Mouse (Mus musculus) liver, embryonic 11.5 days (tissue): ENCODE data around the gene Edc4. TPM values are rescaled to one million over a fixed set of nuclear protein-coding genes. Genes with fewer than 3 reads are reported as not detected.
A peak's percentile ranks its signal among the peaks of the same experiment; 100 is the strongest.

ENCODE experiments used
- ATAC-seq: fragments of 200-750 bp; cut with Nextera tagmentation; replicated peaks from 2 replicates; pipeline ENCODE4 v1.8.0; 2017; ENCODE audit warnings: moderate number of reproducible peaks, mild to moderate bottlenecking, moderate TSS enrichment, moderate library complexity; ENCODE audit not compliant: low FRiP score
- DNase-seq: peaks from one replicate; pipeline ENCODE4 v3.0.0-alpha.2; 2017; ENCODE audit warnings: low spot score
- H3K27ac ChIP-seq: fragments of 300-500 bp; sonication (generic); 2 replicates; pipeline ENCODE4 v1.5.1; 2014; ENCODE audit warnings: mild to moderate bottlenecking, low read depth, low read length, control low read depth
- H3K27me3 ChIP-seq: fragments of 300-500 bp; sonication (generic); replicated peaks from 2 replicates; pipeline ENCODE4 v1.6.1; 2014; ENCODE audit warnings: low read length, mixed read lengths; ENCODE audit not compliant: control insufficient read depth, insufficient read depth
- H3K36me3 ChIP-seq: fragments of 300-500 bp; sonication (generic); 2 replicates; pipeline ENCODE4 v1.6.1; 2014; ENCODE audit warnings: mild to moderate bottlenecking, low read length, moderate library complexity, mixed read lengths; ENCODE audit not compliant: control insufficient read depth, insufficient read depth
- H3K4me1 ChIP-seq: fragments of 300-500 bp; sonication (generic); replicated peaks from 2 replicates; pipeline ENCODE4 v1.6.1; 2014; ENCODE audit warnings: low read length, mixed read lengths; ENCODE audit not compliant: control insufficient read depth, insufficient read depth
- H3K4me2 ChIP-seq: fragments of 300-500 bp; sonication (generic); 2 replicates; pipeline ENCODE4 v1.6.1; 2014; ENCODE audit warnings: mild to moderate bottlenecking, control low read depth, moderate library complexity
- H3K4me3 ChIP-seq: fragments of 300-500 bp; sonication (generic); 2 replicates; pipeline ENCODE4 v1.5.1; 2014; ENCODE audit warnings: low read depth, low read length, control low read depth
- H3K9ac ChIP-seq: fragments of 300-500 bp; sonication (generic); 2 replicates; pipeline ENCODE4 v1.6.1; 2014; ENCODE audit warnings: low read depth, low read length, control low read depth
- H3K9me3 ChIP-seq: fragments of 300-500 bp; sonication (generic); 2 replicates; pipeline ENCODE4 v1.6.1; 2016; ENCODE audit warnings: low read length, inconsistent platforms, mixed read lengths; ENCODE audit not compliant: control insufficient read depth
- WGBS: fragments of 180-500 bp; shearing (Covaris S2); extraction: QIAGEN DNeasy Blood & Tissue Kit; methylation state at CpG from one replicate; pipeline ENCODE4 v1.1.7; 2014; 5-methylcytosine and 5-hydroxymethylcytosine counted together
- polyA plus RNA-seq: library from polyadenylated mRNA; unstranded; fragments of >200 nt; fragmentation: Nextera tagmentation; extraction: Ambion mirVana; gene quantifications from 2 replicates; pipeline ENCODE4 v1.2.1, GENCODE M21; 2014

The Edc4 gene
- polyA plus RNA-seq, 1 experiment from 2014 or later = 43.7 TPM

DNA sequence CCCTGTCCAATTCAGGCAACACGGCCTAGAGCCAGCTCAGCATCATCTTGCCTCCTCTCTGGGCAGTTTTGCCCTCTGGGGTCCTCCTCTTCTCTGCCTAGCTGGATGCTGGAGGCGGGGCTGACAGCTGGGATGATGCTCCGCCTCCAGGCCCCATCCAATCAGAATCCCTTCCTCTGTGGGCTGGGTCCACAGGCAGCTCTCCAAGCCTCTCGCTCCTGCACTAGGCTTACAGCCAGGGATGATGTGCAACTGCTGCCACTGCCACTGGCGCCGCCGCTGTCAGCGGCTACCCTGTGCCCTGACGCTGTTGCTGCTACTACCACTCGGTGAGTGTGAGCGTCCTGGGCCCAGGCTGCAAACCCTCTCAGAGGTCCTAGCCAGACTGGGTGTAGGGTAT, 12.7 kb downstream of the Edc4 start, which contains the start of gene Nrn1l:
Gene Nrn1l (plus strand): TSS at position 229 of the 400 bp plus-strand sequence.
- WGBS = 36% methylated on average over 11 of the region's 11 CpGs
- H3K27ac ChIP-seq = no peak within 1 kb of the TSS
- no peaks in the 10 kb centered on the region; the same call in 1 of the 2 replicates for H3K4me1 ChIP-seq
- H3K27me3 ChIP-seq = no peaks in the 10 kb centered on the region
- H3K9me3 ChIP-seq = no peaks in the 10 kb centered on the region
- peaks cover 41% of the 10 kb centered on the region for H3K36me3 ChIP-seq
- H3K4me3 ChIP-seq = no peak within 1 kb of the TSS
- no peak within 1 kb of the TSS for H3K9ac ChIP-seq
- ATAC-seq (peak; percentile 71), DNase-seq (peak; percentile 48)
- no peak within 1 kb of the TSS for H3K4me2 ChIP-seq

DNA sequence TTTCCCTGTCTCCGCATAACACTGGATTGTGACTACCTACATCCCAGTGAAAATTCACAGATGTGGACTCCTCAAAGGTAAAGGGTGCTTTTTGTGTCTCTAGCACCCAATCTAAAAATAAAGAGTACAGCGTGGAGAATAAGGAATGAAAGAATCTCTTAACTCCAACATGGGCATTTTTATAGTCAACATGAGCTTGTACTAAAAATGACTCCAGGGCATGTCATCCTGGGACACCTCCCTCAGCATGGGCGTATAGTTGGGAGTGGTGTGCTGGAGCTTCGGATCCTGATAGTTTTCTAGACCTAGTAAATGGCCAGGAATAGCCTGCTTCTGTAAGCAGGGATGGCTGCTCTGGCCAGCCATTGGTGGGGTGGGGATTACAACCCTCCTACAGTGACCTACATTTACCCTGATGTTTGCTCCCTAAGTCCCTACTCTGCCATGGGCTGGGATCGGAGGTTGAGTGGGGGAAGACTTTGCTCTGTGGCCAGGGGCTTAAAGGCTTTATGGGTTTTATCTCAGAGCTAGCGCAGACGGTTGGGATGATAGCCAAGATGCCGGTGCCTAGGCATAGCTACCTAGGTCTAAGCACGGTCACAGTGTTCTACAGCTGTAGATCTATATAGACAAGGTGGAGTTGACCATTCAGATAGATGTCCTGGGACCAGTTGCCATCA, 17.3 kb downstream of the Edc4 start:
- WGBS = 79% methylated on average over 9 of the region's 9 CpGs
- H3K4me1 ChIP-seq = peaks cover 7% of the 10 kb centered on the region

DNA sequence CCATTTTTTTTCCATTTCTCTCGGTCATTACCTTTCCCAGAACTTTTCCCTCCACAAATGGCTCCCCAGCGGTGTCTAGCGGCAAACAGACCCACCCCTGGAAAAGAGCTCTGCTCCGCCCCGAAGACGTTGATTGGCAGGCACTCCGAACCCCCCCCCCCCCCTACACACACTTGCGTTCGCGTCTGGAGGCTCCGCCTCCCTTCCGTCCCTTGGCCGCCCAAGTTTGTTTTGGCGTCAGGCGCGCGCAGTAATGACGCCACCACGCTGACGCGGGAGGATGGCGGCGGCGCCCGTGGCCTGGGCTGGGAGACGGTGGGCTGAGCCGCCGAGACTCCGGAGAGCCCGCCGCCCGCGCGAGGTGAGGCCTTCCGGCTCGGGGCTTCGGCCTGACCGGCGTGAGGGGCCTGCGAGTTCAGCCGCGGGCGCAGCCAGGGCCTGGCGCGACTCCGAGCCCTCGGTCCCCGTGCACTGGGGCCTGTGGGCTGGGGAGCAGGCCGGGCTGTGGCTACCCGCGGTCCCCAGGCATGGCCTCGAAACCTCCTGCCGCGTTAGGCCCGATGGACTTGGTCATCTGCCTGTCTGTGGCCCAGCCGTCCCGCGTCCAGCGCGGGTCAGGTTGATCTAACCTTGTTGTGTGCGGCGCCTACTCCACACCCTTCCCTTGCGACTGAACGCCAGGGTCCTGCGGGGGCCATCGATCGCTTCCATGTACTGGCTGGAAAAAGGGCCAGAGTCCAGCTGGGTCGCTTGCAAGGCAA, 19.7 kb downstream of the Edc4 start, which contains the start of gene Pskh1:
Gene Pskh1 (plus strand): TSS at position 262 of the 761 bp plus-strand sequence.
- Histone ChIP-seq H3K4me1 (peaks cover 7% of the 10 kb centered on the region; the same call in 1 of the 2 replicates), H3K9me3 (no peaks in the 10 kb centered on the region), H3K36me3 (no peaks in the 10 kb centered on the region), H3K4me3 (peak within 1 kb of the TSS; percentile 89), H3K9ac (peak within 1 kb of the TSS; percentile 96), H3K27ac (peak within 1 kb of the TSS; percentile 93), H3K27me3 (no peaks in the 10 kb centered on the region), H3K4me2 (peak within 1 kb of the TSS; percentile 74)
- WGBS = under 1% methylated on average over 68 of the region's 68 CpGs
- peak; percentile 85 for ATAC-seq
- peak; percentile 94 for DNase-seq

More for the DNA sequence above, 17.3 kb downstream of the Edc4 start:
- Histone ChIP-seq H3K27ac (no peak overlapping the region), H3K4me3 (no peak overlapping the region), H3K27me3 (no peaks in the 10 kb centered on the region), H3K9me3 (no peaks in the 10 kb centered on the region), H3K36me3 (peaks cover 4% of the 10 kb centered on the region; the same call in 1 of the 2 replicates), H3K9ac (no peak overlapping the region), H3K4me2 (no peak overlapping the region)
- DNase-seq (no peak), ATAC-seq (no peak)

DNA sequence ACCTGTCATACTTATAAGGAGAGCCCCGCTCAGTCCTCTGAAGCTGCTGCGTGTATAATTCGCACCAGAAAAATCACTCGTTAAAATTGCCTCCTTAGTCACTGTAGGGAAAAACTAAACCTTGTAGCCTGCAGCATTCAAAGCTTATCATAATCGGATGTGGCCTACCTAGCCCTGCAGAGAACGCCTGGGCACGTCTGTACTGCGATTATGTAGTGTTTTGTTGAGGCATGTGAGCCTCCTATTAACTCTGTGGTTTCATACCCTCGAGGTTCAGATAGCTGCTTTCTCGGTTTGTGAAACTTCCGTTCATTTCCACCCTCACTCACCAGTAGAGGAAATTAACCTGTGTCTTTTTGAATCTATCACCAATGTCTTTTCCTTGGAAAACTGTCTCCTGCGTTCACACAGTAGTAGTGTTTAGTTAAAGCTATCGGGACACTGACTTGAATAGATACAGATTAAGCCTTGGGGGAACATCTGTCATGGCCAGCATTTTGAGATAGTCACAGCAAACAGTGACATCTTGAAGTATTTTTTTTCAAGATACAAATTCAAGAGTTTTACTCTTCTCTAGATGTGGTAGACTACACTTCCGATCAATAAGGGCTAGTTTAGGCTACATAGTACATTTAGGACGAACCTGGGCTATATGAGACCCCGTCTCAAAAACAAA, 20.4 kb downstream of the Edc4 start:
- H3K9ac ChIP-seq = peak overlapping the region; percentile 96
- 22% methylated on average over 16 of the region's 16 CpGs for WGBS
- no peaks in the 10 kb centered on the region for H3K9me3 ChIP-seq
- H3K27ac ChIP-seq = peak overlapping the region; percentile 93
- DNase-seq = no peak
- H3K36me3 ChIP-seq = no peaks in the 10 kb centered on the region
- H3K4me1 ChIP-seq = peaks cover 7% of the 10 kb centered on the region; the same call in 1 of the 2 replicates
- H3K27me3 ChIP-seq = no peaks in the 10 kb centered on the region
- peak overlapping the region; percentile 89 for H3K4me3 ChIP-seq
- peak; percentile 69 for ATAC-seq
- peak overlapping the region; percentile 74 for H3K4me2 ChIP-seq

DNA sequence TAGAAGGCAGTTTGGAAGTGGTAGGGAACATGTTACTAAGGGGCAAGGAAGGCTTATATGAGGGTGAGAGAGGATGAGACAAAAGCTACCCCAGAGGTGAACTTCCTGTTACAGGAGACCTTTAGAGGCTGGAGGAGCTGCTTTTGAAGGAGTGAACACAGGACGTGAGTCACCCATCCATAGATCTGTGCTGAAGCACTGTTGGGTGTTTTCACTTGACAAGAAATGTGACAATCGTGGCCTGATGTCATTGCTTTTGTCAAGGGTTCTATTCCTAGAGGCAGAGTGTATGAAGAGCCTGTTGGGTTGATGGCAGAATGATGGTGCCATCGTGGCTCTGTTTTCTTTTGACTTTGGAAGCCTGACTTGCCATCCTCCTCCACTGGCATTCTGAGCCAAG, 38.7 kb downstream of the Edc4 start:
- Histone ChIP-seq H3K27ac (no peak overlapping the region), H3K4me3 (no peak overlapping the region), H3K4me1 (0 out of 2 replicates have a peak, but pooled peaks cover 2% of the 10 kb centered on the region), H3K4me2 (no peak overlapping the region), H3K9ac (no peak overlapping the region), H3K27me3 (no peaks in the 10 kb centered on the region), H3K36me3 (peaks cover 7% of the 10 kb centered on the region), H3K9me3 (no peaks in the 10 kb centered on the region)
- DNase-seq = no peak
- ATAC-seq = no peak
- WGBS = 76% methylated on average over 3 of the region's 3 CpGs

DNA sequence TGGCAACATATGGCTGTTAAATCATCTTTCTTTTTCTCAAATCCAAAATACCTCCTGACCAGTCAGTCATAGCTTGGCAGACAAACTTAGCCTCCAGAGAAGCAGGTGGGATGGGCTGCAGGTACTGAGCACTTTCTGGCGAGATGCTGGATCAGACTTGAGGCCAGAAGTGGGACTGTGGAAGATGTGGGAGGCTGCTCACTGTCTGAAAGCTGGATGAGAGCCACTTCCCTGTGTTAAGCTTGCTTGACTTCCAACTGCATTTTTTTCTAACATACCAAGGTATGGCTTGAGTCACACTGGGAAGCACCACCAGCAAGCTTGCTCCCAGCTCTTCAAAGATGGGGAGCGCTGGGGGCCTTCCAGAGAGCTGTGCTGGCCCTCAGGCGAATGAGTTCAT, 44.4 kb downstream of the Edc4 start:
- ATAC-seq = no peak
- 65% methylated on average over 3 of the region's 3 CpGs for WGBS
- Histone ChIP-seq H3K9ac (no peak overlapping the region), H3K4me1 (peaks cover 2% of the 10 kb centered on the region; the same call in 1 of the 2 replicates), H3K27ac (no peak overlapping the region), H3K27me3 (no peaks in the 10 kb centered on the region), H3K4me3 (no peak overlapping the region), H3K4me2 (no peak overlapping the region), H3K9me3 (no peaks in the 10 kb centered on the region), H3K36me3 (0 out of 2 replicates have a peak, but pooled peaks cover 3% of the 10 kb centered on the region)
- DNase-seq = no peak

DNA sequence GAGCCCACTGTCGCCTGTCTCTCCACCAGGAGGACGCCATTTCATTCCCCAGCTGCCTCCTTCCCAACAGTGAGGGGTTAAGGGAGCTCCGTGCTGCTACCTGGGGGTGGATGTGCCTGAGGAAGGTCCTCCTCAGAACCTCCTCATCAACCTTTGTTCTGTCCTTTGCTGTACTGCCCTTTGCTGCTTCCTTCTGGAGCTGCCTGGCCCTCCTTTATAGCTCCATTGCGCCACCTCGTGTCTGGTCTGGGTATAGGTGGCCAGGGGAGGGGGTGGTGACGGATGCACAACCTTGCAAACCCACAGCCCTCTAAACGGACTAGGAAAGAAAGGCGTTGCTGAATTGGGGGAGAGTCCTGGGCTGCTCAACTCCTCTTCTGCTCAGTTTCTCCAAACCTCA, 49.9 kb downstream of the Edc4 start:
- H3K9ac ChIP-seq = no peak overlapping the region
- WGBS = 18% methylated on average over 8 of the region's 8 CpGs
- no peaks in the 10 kb centered on the region for H3K27me3 ChIP-seq

DNA sequence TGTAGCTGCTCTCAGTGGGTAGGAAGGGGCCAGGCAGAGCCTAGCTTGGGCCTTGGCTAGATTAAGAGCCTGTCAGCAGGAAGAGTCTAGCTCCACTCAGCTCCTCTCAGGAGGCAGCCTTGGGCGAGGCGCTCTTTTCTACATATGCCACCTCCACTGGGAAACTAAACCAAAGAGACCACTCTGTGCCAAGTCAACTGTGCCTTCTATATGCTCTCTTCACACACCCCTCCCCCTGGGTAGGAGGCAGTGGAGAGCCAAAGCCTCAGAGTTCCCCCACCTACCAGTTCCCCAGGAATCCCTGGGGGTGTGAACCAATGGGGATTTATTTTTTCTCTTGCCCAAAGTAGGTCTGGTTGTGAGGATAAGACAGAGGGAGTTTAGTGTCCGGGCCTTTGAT, 50.6 kb downstream of the Edc4 start:
- Histone ChIP-seq H3K4me3 (no peak overlapping the region), H3K9me3 (no peaks in the 10 kb centered on the region), H3K9ac (no peak overlapping the region), H3K36me3 (peaks cover 9% of the 10 kb centered on the region; the same call in 1 of the 2 replicates), H3K27ac (no peak overlapping the region), H3K4me2 (no peak overlapping the region), H3K27me3 (no peaks in the 10 kb centered on the region), H3K4me1 (peaks cover 14% of the 10 kb centered on the region)
- ATAC-seq = no peak
- 89% methylated on average over 3 of the region's 3 CpGs for WGBS
- no peak for DNase-seq

More for the DNA sequence above, 49.9 kb downstream of the Edc4 start:
- H3K4me3 ChIP-seq = no peak overlapping the region
- ATAC-seq = peak; percentile 35
- peaks cover 7% of the 10 kb centered on the region for H3K4me1 ChIP-seq
- peaks cover 9% of the 10 kb centered on the region; the same call in 1 of the 2 replicates for H3K36me3 ChIP-seq
- no peak overlapping the region for H3K27ac ChIP-seq
- DNase-seq = peak; percentile 82
- no peaks in the 10 kb centered on the region for H3K9me3 ChIP-seq
- no peak overlapping the region for H3K4me2 ChIP-seq
